Mouse (Mus musculus): ENCODE results near the gene Tmem214.

The Tmem214 gene

DNA sequence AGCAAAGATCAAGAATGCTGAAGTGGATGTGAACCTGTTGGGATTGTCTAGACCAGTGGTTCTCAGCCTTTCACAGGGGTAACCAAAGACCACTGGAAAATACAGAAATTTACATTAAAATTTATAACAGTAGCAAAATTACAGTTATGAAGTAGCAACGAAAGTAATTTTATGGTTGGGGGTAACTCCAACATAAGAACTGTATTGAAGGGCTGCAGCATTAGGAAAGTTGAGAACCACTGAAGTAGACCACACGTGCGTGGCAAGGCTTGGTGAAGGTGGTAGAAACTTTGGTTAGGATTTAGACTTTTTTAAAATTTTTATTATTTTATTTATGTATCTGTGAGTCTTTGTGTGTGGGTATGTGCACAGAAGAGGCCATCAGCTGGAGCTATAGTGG is at the start of gene Tmem214:
Gene Tmem214, plus strand, starts transcription at position 301 of the 400 bp plus-strand sequence.
- no peak for DNase-seq

DNA sequence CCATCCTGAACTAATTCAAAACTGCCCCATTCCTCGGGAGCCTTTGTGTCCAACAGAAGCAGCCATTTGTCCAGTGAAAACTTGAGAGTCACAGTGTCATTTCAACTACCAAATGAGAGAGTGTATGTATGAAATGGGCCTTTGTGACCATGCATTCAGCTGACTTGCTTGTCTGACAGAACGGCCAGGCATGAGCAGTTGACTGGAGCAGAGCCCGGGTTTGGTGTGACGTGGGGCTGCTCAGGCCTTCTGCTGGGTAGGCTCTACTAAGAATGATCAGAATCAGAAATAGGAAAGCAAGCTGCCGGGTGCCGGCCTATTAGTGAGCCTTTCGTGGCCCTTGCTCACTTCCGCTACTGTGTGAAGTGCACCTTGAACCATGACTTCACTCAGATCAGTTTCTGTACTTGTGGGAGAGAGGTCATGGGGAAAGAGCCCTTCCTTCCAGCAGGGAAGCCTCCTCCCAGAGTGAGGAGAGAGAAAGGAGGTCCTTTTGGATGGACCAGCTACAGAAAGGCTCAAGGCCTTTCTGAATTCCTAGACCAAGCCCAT is 49.0 kb upstream of the Tmem214 start:
- peak; percentile 28 to 45 for DNase-seq

DNA sequence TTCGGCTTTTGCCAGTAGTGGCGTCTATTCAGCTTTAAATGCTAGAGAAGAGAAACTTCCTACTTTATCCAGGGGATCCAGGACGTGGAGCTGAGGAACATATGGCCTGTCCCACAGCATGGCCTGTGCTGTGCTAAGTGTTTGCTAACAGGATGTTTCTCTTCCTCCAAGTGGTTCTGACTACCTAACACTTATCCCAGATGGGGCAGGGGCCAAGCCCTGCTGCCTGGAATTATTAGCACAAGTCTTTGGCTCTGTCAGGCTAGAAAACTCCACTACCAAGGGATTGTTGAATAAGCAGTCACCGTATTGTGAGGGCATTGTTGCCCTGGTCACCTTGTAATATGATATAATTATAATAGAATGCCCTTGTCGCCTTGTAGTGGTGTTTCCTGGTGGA is 45.1 kb upstream of the Tmem214 start:
- DNase-seq = peak in 1 of 2 experiments; percentile 18

DNA sequence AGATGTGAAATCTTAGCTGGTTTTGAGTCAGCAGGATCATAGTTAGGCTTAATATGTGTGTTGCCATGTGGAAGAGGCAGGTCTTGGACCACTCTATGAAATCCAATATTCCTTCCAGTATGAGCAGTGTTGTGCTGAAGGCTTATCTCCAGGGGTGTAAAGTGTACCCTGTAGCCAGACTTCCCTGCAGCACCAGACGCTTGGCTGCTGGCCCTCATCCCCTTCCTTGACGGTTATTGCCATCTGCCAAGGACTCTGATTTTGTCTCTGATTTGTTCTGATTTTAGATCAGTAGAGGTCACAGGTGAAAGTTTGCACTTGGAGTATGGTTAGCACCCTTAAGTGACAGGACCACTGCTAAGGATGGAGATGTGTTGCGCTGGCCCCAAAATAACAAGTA is 44.7 kb upstream of the Tmem214 start:
- DNase-seq = peak in 1 of 2 experiments; percentile 31

DNA sequence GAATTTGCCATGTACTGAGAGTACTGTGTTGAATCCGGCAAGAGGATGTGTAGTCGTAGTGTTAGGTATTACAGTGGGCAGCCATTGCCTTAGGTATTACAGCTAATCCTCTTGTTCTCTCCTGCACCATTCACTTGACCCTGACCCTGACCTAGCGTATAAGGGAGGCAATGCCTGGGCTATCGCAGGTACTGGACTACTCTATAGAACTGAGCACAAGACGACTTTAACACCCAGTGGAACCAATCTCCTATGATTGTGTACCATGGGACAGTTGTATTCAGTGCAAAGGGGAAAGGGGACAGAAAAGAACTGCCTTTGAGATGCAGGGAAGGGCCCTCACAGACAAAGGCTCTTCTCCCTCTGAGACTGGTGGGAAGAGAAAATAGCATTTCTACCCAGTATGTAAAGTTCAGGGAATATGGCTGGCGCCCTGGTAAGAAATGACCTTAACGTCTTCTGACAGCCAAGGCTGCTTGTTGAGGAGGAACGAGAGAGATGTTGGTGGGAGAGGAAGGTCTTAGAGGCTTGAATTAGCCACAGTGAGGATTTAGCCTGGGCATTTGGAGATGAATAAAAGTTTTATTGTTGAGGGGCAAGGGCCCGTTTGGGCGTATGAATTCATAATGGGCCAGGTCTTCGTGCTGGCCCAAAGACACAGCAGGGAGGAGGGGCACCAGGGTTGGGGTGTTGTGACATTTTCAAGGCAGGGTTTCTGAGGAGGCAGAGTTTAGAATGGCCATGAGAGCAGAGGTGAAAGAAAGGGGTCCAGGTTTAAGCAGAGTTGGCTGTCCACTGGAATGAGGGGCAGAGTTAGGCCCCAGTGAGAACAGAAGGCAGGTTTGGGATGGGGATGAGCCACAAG is 43.5 kb upstream of the Tmem214 start:
- no peak for DNase-seq

DNA sequence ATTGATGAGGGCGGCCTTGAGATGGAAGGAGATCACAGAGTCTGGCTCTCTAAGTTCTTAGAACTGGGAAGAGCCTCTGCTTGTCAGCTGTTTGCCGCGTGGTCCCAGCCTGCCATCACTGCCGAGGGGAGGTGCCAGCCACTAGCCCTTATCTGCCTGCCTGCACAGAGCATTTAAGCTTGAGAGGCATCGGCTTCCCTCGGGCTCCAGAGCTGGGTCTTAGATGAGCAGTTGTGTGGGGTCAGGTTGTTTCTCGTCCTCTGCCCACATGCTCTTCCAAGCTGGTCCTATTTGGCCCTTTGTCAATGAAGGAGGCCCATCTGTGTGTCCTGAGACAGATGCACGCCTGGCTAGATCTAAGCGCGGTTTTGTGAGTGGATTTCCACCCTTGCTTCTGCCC is 42.6 kb upstream of the Tmem214 start:
- DNase-seq = peak; percentile 28 to 42

DNA sequence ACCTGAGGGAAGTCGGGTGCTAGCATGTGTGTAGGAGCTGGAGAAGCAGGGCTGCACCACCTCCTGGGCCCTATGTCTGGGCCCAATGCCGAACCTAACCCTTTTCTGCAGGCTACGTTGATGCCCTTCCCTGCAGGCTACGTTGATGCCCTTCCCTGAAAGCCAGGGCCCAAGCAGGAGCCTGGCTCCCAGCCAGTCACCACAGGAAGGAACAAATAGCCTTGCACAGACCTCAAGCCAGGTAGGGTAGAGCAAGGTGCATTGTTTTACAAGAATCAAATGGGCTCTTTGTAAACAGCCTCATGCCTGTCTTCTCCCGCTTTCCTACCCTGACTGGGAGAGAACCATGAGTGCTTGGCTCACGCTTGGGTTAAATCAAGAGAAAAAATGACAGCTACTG is 42.0 kb upstream of the Tmem214 start:
- peak; percentile 78 to 79 for DNase-seq

DNA sequence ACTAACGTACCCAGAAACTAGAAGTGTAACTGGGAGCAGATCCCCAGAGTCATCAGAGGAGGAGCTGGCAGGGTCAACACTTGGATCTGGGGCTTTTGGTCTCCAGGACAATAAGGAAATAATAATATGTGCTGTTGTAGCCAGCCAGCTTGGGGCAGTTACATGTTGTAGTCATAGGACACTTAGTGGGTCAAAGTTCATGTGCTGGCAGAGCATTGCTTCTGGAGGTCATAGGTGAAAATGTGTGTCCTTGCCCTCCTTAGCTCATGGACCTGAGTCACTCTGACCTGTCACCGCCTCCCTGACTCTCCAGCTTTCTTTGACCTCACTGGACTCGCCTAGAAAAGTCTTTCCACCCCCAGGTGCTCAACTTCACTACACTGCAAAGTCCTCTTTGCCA is 34.4 kb upstream of the Tmem214 start:
- DNase-seq = no peak

DNA sequence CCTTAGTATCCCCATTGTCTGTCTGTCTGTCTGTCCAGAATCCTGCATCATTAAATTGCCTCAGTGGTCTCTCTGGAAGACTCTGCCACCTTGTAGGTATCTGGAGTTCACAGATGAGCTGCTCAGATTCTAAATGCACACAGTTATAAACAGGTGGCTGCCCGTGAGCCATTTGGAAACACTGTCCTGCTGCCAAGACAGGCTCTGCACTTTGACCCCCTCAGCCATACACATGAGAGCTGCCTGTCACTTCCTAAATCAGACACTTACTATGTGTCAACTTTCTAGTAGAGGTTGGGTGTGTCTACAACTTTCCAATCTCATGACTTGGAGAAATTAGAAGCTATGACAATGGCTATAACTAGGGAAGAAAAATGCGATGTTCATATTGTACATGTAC is 28.1 kb upstream of the Tmem214 start:
- DNase-seq = no peak

DNA sequence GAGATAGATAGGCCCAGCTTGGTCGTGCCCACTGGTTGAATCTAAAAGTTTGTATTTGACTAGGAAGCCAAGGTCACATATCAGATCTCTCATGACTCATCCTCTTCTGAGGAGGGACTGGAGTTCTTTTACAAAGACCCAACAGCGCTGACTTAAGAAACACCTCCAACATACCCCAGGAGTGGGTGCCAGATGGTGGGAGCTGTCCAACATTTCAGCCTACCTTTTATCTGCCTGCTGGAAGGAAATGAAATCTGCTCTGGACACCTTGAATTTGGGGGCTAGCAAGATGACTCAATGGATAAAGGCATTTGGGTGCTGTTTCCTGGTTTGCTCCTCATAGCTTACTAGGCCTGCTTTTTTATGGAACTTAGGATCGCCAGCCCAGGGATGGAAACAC is 25.9 kb upstream of the Tmem214 start:
- DNase-seq = no peak

DNA sequence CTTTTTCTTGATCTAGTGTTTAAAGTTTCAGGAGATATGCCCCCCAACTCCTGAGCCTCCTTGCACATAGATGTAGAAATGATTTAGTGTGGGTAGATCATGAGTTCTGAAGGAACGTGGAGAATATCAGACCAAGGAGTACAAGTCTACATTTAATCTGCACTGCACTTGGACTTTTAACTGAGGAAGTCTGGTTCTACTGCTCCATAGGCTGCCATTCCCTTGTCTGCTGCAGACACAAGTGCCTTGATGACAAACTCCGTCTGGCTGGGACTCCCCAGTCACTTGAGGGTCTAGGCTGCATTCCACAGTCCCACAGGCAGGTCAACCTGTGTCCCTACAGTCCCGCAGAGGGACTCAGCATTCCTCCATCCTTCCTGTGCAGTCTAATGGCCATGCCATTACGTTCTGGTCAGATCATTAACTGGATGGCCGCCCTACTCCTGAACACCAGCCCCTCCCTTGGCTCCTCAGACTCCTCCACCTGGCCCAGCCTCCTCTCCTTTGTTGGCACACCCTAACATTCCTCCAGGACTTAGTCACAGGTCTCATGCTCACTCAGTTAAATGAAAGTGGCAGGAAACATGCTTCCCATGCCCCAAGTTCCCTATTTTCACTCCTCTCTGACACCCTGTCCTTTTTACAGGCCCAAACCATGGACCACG is 17.8 kb upstream of the Tmem214 start:
- peak in 1 of 2 experiments; percentile 31 for DNase-seq

DNA sequence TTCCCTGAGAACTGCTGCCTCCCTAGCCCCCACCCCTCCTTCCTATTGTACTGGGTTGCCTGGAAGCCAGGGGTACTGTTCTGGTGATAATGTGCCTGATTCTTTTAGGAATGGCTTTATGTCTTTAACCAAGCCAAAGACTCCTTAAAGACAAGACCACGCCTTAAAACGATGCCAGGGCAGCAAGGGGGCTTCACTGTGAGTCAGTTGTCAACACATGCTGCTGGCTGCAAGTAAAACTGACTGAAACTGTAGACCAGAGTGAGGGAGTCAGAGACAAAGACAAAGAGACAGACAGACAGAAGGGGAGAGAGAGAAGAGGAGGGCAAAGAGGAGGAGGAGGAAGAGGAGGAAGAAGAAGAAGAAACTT is 17.3 kb upstream of the Tmem214 start:
- DNase-seq = no peak

DNA sequence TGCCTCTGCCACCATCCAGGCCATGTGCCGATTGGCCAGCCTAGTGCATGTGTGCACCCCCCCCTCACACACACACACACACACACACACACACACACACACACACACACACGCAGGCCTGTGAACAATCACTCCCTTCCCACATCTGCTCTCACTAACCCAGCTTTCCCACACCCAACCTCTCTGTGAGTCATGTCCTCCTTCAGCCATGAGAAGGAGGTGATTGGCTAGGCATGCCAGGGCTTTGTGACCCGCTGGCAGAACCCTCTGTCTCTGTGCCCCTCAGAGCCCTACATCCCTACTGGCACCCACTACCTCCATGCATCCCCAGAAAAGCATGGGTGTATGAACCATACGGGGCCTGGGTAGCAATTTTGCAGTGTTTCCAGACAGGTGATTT is 14.3 kb upstream of the Tmem214 start:
- no peak for DNase-seq

DNA sequence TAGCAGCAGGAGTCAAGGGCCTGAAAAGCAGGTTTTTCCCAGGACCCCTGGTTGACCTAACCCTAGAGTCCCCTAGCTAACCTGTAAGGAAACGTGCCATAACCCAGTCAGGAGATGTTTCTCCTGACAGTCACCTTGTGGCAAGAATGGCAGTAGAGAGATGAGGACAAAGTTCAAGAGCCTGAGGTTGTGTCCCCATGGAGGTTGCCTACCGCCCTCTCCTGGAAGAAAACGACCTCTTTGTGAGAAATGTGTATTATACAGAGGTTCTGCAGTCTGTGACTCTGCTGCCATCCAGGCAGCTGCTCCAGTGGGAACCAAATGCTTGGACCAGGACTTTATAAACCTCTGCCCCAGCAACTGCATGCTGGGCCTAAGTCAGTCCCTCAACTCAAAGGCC is 12.1 kb upstream of the Tmem214 start:
- no peak for DNase-seq

DNA sequence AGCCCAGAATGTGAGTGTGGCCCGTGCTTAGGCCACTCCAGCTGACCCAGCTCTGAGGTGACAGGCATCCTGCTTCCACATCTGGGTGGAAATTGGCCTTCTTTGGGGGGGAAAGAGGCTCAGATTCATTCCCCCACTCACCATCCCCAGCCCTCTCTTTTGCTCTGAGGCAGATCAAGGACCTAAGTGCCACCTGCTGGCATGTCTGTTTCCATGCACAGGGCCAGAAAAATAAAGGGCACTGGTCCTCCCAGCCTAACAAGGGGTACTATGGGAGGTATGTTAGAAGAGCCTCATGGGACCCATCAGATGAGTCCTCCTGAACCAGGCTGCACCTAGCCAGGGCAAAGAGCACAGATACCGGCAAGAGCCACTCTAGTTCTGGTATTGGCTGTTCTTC is 11.7 kb upstream of the Tmem214 start:
- DNase-seq = no peak

DNA sequence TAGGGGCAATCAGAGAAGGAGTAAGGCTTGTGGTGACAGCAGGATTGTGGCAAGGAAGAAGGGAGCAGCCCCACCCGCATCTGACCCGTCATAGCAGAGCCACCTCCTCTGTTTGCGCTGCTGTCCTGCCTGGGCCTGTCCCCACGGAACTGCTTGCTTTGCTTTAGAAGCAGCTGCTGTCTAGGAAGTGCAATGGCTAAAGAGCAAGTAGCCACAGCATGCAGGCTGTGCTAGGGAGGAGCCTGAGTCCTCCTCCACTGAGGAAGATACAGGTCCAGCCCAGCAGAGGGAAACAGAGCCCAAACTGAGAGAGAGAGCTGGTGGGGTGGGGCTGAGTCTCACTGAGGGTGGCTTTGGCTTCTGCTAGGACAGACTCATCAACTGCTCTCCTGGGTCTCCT is 4.0 kb upstream of the Tmem214 start:
- DNase-seq = no peak

DNA sequence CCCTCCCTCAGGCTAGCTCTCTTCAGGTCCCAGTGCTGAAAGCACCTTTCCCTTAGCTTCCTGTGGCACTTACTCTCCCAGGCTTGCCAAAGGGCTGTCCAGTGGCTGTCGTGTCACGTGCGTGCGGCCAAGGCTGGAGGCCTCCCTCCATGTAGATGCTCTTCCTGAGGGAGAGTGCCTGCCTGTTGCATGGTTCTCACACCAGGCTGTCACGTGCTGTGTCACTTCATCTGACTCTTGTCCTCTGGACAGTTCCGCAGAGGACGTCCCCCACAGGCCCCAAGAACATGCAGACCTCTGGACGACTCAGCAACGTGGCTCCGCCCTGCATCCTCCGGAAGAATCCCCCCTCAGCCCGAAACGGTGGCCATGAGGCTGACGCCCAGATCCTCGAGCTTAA is 3.5 kb upstream of the Tmem214 start:
- no peak for DNase-seq

DNA sequence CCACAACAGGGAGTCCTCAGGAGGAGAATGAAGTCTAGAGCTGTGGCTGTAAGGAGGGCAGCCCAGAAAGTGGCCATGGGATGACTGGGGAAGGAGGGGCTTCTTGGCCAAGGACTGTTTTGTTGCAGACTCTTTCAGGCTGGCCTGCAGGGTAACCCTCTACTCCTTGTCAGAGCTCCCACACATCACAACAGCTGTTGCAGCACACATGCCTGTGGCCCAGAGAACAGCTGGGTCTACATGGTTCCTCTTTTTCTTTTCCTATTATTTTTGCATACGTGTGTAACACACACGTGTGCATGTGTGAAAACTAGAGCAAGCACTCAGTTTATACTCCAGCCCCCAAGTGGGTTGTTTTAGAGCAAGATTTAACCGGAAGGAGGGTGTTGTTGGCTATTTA is 941 bp upstream of the Tmem214 start:
- DNase-seq = no peak

DNA sequence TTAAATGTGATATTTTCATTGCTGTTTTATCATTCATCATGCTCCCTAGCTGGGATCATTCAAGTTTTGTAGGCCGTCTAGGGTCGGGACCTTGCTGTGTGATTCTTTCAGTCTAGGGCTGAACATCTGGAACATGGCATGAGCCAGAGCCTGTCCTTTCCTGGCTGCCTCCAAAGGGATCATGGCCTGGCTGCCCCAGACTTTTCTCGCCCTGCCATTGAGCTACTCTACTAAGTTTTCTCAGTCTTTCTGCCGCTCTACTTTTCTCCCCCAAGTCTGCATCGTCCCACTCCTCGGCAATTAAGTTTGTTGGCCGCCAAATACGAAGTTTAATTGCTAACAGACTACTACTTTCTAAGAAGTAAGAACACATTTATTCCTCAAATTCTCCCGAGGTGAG is 1.2 kb downstream of the Tmem214 start:
- no peak for DNase-seq

DNA sequence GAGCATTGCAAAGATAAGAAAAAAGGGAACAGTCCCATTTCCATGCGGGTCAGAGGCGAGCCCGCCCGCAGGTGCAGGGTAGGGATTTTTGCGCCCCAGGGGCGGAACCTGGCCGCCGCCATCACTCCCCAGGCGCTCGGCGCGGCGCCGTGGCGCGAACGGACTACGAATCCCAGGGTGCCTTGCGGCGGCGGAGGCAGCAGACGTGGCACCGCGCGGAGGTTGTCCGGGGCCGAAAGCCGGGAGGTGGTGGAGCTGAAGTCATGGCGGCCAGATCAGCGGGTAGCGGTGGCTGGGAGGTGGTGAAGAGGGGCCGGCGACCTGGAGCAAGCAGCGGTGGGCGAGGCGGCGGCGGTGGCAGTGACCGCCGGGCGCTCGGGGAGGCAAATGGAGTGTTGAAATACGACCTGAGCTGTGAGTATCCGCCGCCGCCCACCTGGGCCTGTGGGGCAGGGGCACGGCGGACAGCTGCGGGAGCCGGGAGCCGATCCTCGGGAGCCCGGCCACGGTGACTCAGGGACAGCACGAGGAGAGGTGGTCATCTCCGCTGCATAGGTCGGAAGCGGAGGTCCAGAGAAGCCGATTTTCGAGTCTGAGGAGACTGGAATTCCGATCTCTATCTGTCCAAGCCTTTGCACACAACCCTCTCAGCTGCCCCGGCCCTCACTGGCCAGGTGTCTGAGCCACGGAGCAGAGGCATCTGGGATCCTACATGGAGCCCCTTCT is 1.8 kb downstream of the Tmem214 start:
- DNase-seq = peak; percentile 93 to 95

DNA sequence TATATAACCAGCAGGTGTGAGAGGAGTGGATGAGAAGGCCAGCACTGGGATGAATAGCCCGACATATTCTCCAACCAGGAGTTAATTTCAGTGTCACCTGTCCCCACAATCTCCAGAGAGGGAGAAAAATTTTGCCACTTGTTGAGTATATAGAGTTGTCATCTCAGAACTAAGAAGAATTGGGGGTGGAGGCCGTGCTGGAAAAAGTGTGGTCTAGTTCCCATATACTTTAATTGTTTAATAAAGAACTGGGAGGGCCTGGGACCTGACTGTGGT is 2.3 kb downstream of the Tmem214 start:
- DNase-seq = no peak

DNA sequence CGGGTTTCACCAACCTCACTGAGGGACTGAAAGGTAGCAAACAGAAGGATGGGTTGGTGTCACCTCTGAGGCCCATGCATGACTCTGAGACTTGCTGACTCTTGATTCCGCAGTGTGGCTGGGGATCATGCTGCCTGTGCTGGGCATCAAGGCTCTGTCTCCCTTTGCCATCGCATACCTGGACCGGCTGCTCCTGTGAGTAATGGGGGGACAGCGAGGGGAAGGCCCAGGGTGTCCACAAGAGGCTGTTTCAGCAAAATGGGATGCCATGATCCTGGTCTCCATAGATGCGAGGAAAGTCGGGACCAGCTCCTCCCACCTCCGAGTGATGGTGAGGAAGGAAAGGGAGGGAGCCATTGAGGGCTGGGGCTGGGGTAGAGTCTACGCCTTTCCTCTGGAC is 4.8 kb downstream of the Tmem214 start:
- no peak for DNase-seq

DNA sequence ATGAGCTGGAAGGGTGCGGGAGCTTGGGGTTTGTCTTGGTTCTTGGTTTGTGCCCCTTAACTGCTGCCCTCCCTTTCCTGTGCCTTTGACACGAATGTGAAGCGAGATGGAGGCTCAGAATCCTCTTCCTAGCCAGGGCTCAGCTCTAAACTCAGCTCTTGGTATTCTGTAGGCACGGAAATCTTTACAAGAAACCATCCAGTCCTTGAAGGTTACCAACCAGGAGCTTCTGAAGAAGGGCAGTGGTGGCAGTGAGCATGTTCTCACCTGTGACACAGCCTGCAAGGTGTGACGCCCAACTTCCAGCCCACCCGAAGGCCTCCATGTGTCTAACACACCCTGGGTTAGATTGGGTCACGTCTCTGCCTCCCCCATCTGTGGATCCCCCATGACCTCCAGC is 6.6 kb downstream of the Tmem214 start:
- DNase-seq = no peak

DNA sequence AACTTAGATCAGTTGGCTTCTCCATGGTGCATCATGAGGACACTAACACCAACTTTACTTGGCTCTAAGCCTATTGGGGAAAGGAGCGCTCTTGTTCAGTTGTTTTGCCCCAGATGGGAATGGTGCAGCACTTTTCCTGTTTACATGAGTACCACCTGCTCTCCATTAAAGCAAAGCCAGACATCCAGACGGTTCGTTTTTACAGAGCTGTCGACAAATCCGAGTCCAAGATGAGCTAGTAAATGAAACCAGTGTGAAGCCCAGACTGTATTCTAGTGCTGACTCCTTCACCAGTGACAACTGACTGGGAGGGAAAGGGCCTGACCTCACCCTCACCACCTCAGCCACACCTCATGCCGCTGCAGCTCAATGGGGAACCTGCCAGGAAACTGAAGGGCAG is 10.8 kb downstream of the Tmem214 start:
- DNase-seq = no peak
